Mouse (Mus musculus) CD4-positive helper T cell, adult 2 months (primary cell): ENCODE data around the gene Gcsh.
A peak's percentile ranks its signal among the peaks of the same experiment; 100 is the strongest.

Source experiments
- DNase-seq: peaks from one replicate; pipeline ENCODE4 v3.0.0-alpha.2; 2012; ENCODE audit warnings: low read depth, missing footprints, low spot score

The Gcsh gene

DNA sequence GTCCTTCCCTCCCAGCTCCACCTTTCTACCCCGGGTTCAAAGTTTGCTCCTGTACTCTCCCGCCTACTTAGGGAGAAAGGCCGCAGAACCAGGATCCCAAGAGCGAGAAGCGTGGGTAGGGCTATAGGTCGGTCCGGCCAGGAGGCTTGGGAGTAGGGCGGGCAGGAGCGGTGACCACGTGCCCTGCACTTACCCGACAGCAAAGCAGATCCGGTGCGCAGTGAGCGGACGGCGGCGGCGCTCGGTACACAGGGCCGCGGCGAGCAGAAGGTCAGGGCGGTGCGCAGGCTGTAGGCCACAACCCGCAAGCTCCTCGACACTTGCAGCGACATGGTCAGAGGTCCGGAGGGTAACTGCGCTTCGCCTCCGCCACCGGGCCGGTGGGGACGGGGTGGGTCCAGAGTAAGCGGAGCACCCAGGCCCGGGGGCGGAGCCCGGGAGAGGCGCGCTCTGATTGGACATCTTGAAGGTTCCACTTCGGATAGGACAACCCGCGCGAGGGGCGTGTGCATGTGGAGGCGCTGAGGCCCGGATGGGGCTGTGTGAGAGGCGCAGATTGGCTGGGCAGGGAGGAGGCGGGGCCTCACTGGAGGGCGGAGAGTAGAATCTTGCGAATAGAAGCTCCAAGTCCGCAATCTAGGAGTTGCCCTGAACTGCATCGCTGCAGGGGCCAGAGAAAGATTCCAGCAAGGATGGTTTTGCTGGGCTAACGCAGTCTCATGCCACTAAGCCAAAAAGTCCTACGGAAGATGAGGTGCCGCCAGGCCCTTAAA lies at the start of gene Gcsh:
Gene Gcsh (minus strand): TSS at position 443 of the 773 bp plus-strand sequence.
- peak; percentile 98 for DNase-seq

- no peak for DNase-seq
These were observed 46.5 kb upstream of the Gcsh start for GRCm38 (mm10) chr8:117039843-117040242.

DNA sequence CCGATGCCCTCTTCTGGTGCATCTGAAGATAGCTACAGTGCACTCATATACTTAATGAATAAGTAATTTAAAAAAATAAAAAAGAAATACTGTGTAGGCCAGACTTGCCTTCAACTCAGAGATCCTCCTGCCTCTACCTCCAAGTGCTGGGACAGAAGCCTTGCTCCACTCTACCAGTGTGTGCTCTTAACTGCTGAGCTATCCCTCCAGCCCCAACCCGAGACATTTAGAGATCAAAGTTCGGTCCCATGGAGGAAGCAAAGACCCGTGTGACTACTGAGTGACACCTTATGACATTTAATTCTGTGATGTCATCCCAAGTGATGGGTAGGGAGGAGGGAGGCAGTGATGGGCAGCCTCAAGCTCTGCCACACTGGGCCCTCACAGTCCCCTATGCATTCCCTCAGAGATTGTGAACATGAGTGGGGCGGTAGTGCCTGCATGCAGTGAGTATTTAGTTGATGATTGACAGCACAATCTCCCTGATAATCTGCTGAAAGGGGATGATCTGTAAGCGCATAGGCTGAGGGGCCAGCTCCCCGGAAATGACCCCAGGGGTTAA lies 44.1 kb upstream of the Gcsh start:
- no peak for DNase-seq

- peak; percentile 25 for DNase-seq
These were observed 40.1 kb upstream of the Gcsh start for GRCm38 (mm10) chr8:117033393-117033792.

DNA sequence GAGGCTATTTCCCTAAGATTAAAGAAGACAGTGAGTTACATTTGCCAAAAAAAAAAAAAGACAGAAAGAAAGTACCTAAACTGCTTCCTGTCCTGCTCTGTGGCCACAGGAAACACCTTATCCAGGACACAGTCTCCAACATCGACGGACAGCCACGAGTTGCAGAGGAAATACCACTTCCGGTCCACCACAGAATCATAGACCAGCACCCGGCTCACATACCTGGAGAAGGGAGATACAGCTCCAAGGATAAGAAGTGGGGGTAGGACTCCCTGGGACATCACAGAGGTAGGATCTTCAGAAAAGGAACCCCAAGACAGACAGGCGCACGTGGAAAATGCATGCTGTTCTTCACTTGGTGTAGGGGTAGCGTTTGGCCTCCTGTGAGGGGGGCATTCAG lies 39.3 kb upstream of the Gcsh start:
- DNase-seq: no peak

- no peak for DNase-seq
These were observed 38.1 kb upstream of the Gcsh start for GRCm38 (mm10) chr8:117031476-117031875.

- no peak for DNase-seq
These were observed 35.3 kb upstream of the Gcsh start for GRCm38 (mm10) chr8:117028686-117029085.

GRCm38 (mm10) chr8:117027601-117028000 lies 34.3 kb upstream of the Gcsh start:
- no peak for DNase-seq

DNA sequence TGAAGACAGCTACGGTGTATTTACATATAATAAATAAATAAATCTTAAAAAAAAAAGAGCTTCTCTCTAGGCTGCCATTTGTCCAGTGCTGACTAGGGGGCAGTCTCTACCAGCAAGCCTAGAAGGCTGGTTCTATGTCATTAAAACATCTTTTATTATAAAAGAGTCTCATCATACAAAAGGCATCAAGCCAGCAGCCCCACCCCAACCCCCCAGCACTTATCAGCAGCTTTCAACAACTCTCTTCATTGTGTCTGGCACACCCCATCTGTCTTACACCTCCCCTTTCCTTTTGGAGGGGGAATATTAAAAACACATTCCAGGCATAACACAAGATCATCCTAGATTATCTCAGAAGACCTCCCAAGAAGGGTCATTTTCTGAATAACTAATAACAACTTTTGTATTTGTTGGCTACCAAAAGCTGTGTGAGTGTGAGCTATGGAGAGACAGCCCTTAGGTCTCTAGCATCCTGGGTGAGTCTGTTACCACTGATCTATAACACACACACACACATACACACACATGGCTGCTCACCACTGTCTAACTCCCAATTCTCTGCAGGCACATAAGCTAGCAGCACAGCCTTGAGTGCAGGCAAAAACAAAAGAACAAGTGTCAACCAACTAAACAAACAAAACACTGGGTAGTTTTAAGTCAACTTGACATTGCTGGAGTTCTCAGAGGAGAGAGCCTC lies 29.1 kb upstream of the Gcsh start:
- no peak for DNase-seq

GRCm38 (mm10) chr8:117019323-117020275 lies 26.3 kb upstream of the Gcsh start:
- no peak for DNase-seq

- DNase-seq: no peak
These were observed 24.6 kb upstream of the Gcsh start for GRCm38 (mm10) chr8:117017896-117018295.

DNA sequence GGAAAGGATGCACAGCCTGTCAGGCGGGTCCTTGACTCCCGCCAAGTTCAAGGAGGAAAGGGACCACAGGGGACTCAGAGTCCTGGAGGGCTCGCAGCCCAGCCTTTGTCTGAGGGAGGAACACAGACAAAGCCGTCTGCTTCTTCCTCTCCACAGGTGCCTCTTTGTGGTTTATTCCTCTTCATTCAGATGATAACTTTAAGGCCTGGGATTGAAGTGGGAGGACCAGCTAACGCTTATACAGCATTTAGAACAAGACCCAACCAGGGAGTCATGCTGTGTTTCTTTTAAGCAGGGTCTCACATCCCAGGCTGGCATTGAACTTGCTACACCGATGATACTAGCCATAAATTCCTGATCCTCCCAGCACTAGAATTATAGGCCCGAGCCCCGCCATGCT lies 23.7 kb upstream of the Gcsh start:
- DNase-seq: no peak

- DNase-seq: no peak
These were observed 22.3 kb upstream of the Gcsh start for GRCm38 (mm10) chr8:117015670-117016069.

GRCm38 (mm10) chr8:117011366-117011765 lies 18.0 kb upstream of the Gcsh start:
- no peak for DNase-seq

- no peak for DNase-seq
These were observed 829 bp upstream of the Gcsh start for GRCm38 (mm10) chr8:116994016-116994716.

DNA sequence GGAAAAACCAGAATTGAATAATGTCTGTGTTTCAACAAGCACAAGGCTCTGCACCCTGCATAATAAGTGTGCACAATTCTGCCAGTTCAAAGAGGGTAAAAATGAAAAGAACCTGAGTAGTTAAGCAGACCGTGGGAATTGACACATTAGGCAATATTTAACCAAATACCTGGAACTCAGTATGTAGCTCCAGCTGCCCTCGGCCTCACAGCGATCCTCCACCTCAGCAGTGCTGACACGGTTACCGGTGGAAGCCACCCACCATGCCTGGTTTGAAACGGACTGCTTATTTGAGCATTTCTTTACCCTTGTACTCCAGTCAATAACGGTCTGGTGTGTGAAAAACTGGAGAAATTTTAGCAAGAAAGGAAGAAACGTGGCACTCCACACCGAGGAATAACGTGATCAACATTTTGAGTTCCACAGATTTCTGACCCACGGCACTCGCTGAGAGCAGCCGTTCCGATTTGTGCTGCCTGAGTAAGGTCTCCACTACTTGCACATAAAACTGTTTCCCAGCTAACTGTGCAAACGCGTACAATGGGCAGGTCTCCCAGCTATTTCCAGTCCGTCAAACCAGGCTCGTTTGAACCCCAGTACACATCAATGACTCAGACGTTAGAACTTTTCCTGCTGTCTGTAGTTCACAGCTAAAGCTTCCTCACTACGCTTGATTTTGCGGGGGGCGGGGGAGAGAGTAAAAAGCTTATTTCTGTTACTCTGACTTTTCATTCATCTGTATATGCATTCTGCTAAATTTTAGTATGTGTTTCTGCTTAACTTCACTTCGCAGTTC lies 963 bp downstream of the Gcsh start:
- peak; percentile 59 for DNase-seq

GRCm38 (mm10) chr8:116991241-116991640 lies 2.1 kb downstream of the Gcsh start:
- DNase-seq: no peak

- no peak for DNase-seq
These were observed 3.5 kb downstream of the Gcsh start for GRCm38 (mm10) chr8:116989842-116990241.

DNA sequence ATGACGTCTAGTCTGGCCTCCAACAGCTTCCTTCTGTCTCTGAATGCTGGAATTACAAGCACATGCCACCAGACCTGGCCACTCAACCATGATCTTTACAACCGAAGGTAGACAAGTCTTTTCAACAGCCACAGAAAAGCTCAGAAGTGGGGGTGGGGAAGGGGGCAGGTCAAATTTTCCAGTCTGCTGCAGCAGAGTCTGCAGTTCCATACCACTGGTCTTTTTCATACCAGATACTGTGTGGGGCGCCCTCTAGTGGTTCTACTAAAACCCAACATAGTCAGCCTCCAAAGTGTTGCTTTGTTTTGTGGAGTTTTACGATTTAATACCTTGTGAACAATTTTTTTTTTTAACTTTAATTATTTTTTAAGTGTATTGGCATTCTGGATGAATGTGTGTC lies 13.2 kb downstream of the Gcsh start:
- DNase-seq: peak; percentile 81

GRCm38 (mm10) chr8:116978631-116979256 lies 14.6 kb downstream of the Gcsh start, which contains the start of gene 1700030J22Rik:
Gene 1700030J22Rik, minus strand, starts transcription at chr8:116978959.
- DNase-seq: peak; percentile 98
